Comparison of ENCODE assay signal across 9 mouse cellular contexts in genomic region chr6:30469370-30469769, GRCm38 (mm10). TPM values are rescaled to one million over a fixed set of nuclear protein-coding genes. Genes with fewer than 3 reads are reported as not detected.
A peak's percentile ranks its signal among the peaks of the same experiment; 100 is the strongest.
DNase-seq lines count a peak whose midpoint lies in the region; ATAC-seq and TF ChIP-seq lines count a peak whose summit lies in the region.
"Had no signal": no experiment of that assay in that cellular context is flagged by ENCODE, and none has a peak within 500 bp of the region (broad histone marks: within the 10 kb centered on the region; RNA-seq: fewer than 3 reads in every experiment).

No protein-coding gene starts in this region.

- H3K36me3 ChIP-seq in lung, postnatal 0 days (ENCODE audit: insufficient read depth, low read length): no peaks in the 10 kb centered on the region
- no peaks in the 10 kb centered on the region for H3K36me3 ChIP-seq in myocyte (ENCODE audit: control insufficient read depth, insufficient read depth)
- H3K36me3 ChIP-seq: midbrain, embryonic 12.5 days had no signal

- H3K9me3 ChIP-seq in lung, postnatal 0 days (ENCODE audit: low read length): no peaks in the 10 kb centered on the region
- H3K9me3 ChIP-seq: midbrain, embryonic 12.5 days had no signal

- TF ChIP-seq POLR2A in myocyte (IDR thresholded peaks at IDR 0.05; ENCODE audit: insufficient read length, low read depth): no peak

- H3ac ChIP-seq in myocyte (ENCODE audit: control insufficient read depth, insufficient read length): no peak overlapping the region

- no peak for DNase-seq in lung, postnatal 0 days (ENCODE audit: low spot score)
- no peak for DNase-seq in lung, postnatal 25 days (ENCODE audit: low spot score)
- DNase-seq in gastrocnemius, adult 18-20 months (ENCODE audit: low spot score): peak; percentile 76
- DNase-seq in thymus, postnatal 4 days: no peak

- 62% methylated on average over 11 of the region's 12 CpGs for WGBS in lung, postnatal 0 days

- H3K9ac ChIP-seq in lung, postnatal 0 days (replicated peaks; ENCODE audit: low read depth): no peak overlapping the region

- H3K27me3 ChIP-seq in lung, postnatal 0 days (replicated peaks; ENCODE audit: insufficient read depth, low read length): no peaks in the 10 kb centered on the region
- H3K27me3 ChIP-seq in myocyte (ENCODE audit: control insufficient read depth, insufficient read depth, insufficient read length): no peaks in the 10 kb centered on the region
- H3K27me3 ChIP-seq: midbrain, embryonic 12.5 days had no signal

- TF ChIP-seq CTCF in lung, postnatal 0 days (IDR thresholded peaks at IDR 0.05): no peak

- no peak overlapping the region for H3K4me3 ChIP-seq in lung, postnatal 0 days (ENCODE audit: low read depth, low read length)
- no peak overlapping the region for H3K4me3 ChIP-seq in myocyte
- H3K4me3 ChIP-seq: midbrain, embryonic 12.5 days had no signal

- TF ChIP-seq EP300 in lung, postnatal 0 days (IDR thresholded peaks at IDR 0.05): no peak

- H3K27ac ChIP-seq in lung, postnatal 0 days (ENCODE audit: low read length): no peak overlapping the region

- no peaks in the 10 kb centered on the region for H3K4me1 ChIP-seq in lung, postnatal 0 days (ENCODE audit: insufficient read depth, low read depth, low read length)

- no peaks in the 10 kb centered on the region for H3K79me2 ChIP-seq in myocyte (ENCODE audit: control insufficient read depth, insufficient read depth)

- H3K4me2 ChIP-seq in lung, postnatal 0 days (replicated peaks; ENCODE audit: low read depth, low read length): no peak overlapping the region
- H3K4me2 ChIP-seq in myocyte (ENCODE audit: low read depth): peak overlapping the region; percentile 69
- H3K4me2 ChIP-seq: midbrain, embryonic 12.5 days had no signal

- ATAC-seq in lung, postnatal 0 days: peak; percentile 17; the same call in 1 of the 2 replicates
- peak; percentile 89 for ATAC-seq in cerebellum, adult (ENCODE audit: insufficient number of reproducible peaks, low FRiP score, low TSS enrichment)
- ATAC-seq in granulocyte monocyte progenitor cell, adult 5-6 weeks (replicated peaks; ENCODE audit: poor library complexity, severe bottlenecking): no peak

TF ChIP-seq in myocyte, 11 proteins besides CTCF, POLR2A, EP300 and RAD21:
- TF ChIP-seq MYOD1 (IDR thresholded peaks at IDR 0.05; ENCODE audit: control insufficient read depth in 1 of 3, insufficient read length in 2 of 3, low read depth in 2 of 3): peak in 2 of 3 experiments; percentile 95 to 96
- peak; percentile 97 to 98 (median 98) for TF ChIP-seq MYOG (IDR thresholded peaks at IDR 0.05; ENCODE audit: control insufficient read depth in 1 of 3, insufficient read depth in 1 of 3, insufficient read length in 2 of 3, low read depth in 2 of 3)
- no peak for TF ChIP-seq REST (IDR thresholded peaks at IDR 0.05; ENCODE audit: insufficient read depth, insufficient read length)
- peak; percentile 93 for TF ChIP-seq TCF3 (IDR thresholded peaks at IDR 0.05; ENCODE audit: insufficient read length, low read depth)
- TF ChIP-seq E2F4 (IDR thresholded peaks at IDR 0.05; ENCODE audit: insufficient read depth): no peak

RNA-seq across cellular contexts. Expression of gene Tmem209, which starts 40.2 kb away (rescaled TPM):
- 14.6 TPM in 2 replicates for polyA plus RNA-seq in lung, postnatal 0 days (2015; fragmentation: Nextera tagmentation; extraction: Ambion mirVana)
- total RNA-seq in gastrocnemius, adult 18-20 months (2021): 10 to 100 TPM in 1 of 2 experiments, 1 to 10 TPM in 1; 9.6 to 10.8 TPM
- 24.3 TPM for polyA plus RNA-seq in myocyte (2012; fragmentation: generic; extraction: Trizol)
- 45.0 and 65.8 TPM in 2 replicates for total RNA-seq in granulocyte monocyte progenitor cell, adult 5-6 weeks (2014; fragmentation: Nextera tagmentation)
- total RNA-seq in granulocyte monocyte progenitor cell, adult 5-6 weeks (2017): 34.0 and 38.2 TPM in 2 replicates

RNA-seq across cellular contexts. Expression of gene Ssmem1, which starts 40.3 kb away (rescaled TPM):
- polyA plus RNA-seq in lung, postnatal 0 days (2015; fragmentation: Nextera tagmentation; extraction: Ambion mirVana): 0.12 TPM in 1 of 2 replicates, not detected in the other
- not detected for total RNA-seq in gastrocnemius, adult 18-20 months (2021)
- polyA plus RNA-seq in myocyte (2012; fragmentation: generic; extraction: Trizol): 0.05 TPM
- total RNA-seq in granulocyte monocyte progenitor cell, adult 5-6 weeks (2014; fragmentation: Nextera tagmentation): not detected in 2 replicates
- 0.21 TPM in 1 of 2 replicates, not detected in the other for total RNA-seq in granulocyte monocyte progenitor cell, adult 5-6 weeks (2017)
- total RNA-seq: heart, postnatal 10 days had no signal
